Mouse (Mus musculus): ENCODE measurements around the gene Guca2a.

- TF ChIP-seq POLR2A (IDR thresholded peaks at IDR 0.05; ENCODE audit: borderline replicate concordance, extremely low read depth, low read depth, low read length) (no peak), CTCF (IDR thresholded peaks at IDR 0.05; ENCODE audit: insufficient read depth, low read length) (no peak)
Measured at GRCm38 (mm10) chr4:119627317-119627716, 10.2 kb upstream of the Guca2a start.

Measured in lung, adult 2 months (tissue).